Mouse (Mus musculus): Measurements from ENCODE around the gene Src. TPM values are rescaled to one million over a fixed set of nuclear protein-coding genes. Genes with fewer than 3 reads are reported as not detected.

Gene Src
- polyA plus RNA-seq, 1 experiment: 38.1 TPM

DNA sequence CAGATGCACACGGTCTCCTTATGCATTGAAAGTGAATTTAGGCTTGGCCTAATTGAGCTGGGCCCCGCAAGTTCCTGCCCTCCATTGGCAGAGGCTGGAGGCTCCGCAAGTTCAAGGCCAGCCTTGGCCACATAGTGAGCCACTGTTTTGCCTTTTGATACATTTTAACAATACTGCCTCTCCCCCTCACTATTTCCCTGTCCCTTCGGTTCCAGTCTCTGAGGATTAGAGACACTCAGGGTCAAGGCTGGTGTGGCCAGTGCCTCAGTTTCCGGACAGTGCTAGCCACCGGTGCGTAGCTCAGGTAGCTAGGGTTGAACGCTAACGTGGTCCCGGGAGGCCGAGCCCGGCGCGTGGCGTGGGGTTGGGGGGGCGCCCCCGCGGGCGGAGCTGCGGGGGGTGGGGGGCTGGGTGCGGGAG, 5.5 kb downstream of the Src start:
- peaks cover 9% of the 10 kb centered on the region for H3K4me1 ChIP-seq (ENCODE audit: control insufficient read depth, insufficient read depth, low read length)
- TF ChIP-seq CTCF (IDR thresholded peaks at IDR 0.05; ENCODE audit: borderline replicate concordance, insufficient read depth, low read length) (no peak), POLR2A (IDR thresholded peaks at IDR 0.05; ENCODE audit: low read depth, low read length) (no peak; the same call in 1 of the 2 replicates)
- peak overlapping the region; percentile 45 for H3K4me3 ChIP-seq (ENCODE audit: insufficient read depth, low read length)
- H3K27ac ChIP-seq (ENCODE audit: insufficient read depth, low read length): peak overlapping the region; percentile 70

DNA sequence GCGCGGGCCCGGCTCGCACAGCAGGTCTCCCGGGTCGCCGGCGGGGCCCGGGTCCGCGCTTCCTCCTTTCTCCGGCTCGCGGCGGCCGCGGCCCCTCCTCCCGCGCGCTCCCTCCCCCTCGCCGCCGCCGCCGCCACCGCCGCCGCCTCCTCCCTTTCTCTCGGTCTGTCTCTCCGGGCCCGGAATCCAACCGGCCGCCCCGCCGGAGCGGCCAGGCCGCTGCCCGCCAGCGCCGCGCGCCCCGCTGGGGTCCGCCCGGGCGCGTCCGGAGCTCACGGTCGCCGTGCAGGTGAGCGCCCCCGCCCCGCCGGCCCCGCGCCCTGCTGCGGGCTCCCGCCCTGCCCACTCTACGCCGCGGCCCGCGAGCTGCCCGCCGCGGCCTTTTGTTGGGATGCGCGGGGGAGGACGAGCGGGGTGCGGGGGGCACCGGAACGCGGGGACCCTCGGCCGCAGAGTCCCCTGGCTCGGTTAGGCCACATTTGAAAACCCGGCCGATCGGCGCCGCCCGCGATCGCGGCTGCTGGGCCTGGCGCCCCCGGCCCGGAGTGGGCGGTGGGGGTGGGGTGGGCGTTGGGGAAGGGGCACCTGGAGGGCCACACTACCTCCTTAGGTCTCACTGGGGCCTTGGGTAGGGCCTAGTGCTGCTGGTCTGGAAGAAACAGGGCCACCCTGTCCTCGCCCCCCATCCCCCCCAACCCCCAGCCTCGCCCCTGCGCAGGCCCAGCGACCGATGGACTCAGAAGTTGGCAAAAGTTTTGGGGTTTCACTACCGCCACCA, 6.1 kb downstream of the Src start:
- no peak for TF ChIP-seq CTCF (IDR thresholded peaks at IDR 0.05; ENCODE audit: borderline replicate concordance, insufficient read depth, low read length)
- peak; percentile 2; the same call in 1 of the 2 replicates for TF ChIP-seq POLR2A (IDR thresholded peaks at IDR 0.05; ENCODE audit: low read depth, low read length)
- Histone ChIP-seq H3K27ac (ENCODE audit: insufficient read depth, low read length) (peak overlapping the region; percentile 38; the same call in 1 of the 2 replicates), H3K4me3 (ENCODE audit: insufficient read depth, low read length) (peak overlapping the region; percentile 69), H3K4me1 (ENCODE audit: control insufficient read depth, insufficient read depth, low read length) (peaks cover 9% of the 10 kb centered on the region)

DNA sequence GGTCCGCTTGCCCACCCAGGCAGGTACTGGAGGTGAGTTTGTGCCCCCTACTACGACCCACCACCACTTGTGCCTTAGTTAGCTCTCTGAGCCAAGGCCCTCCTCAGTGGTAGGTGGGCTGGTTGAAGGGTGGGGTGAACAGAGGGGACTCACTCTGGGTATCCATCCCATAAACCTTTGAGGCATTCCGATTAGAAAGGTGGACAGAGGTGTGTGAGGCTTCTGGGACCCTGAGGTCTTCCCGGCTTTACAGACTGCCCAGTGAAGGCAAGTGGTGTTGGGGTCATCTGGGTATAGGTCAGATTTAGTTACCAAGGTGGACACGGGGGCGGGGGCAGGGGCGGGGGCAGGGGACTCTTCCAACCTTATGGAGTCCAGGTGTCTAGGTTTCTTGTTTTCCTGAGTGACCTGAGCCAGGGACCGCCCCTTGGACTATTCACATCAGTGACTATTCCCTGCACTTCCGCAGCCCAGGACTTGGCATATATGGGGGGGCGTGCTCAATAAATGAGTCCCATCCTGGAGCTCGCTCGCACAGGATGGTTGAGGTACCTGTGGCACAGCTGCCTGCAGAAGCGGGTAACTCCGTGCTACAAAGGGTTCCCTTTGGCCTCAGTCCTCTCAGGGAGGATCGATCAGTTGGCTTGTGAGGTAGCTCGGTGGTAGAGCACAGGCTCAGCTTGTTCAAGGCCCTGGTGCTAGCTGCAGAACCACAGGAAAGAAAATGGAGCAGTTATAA, 6.8 kb downstream of the Src start:
- H3K4me3 ChIP-seq (ENCODE audit: insufficient read depth, low read length): peak overlapping the region; percentile 69
- TF ChIP-seq CTCF (IDR thresholded peaks at IDR 0.05; ENCODE audit: borderline replicate concordance, insufficient read depth, low read length): no peak
- no peak for TF ChIP-seq POLR2A (IDR thresholded peaks at IDR 0.05; ENCODE audit: low read depth, low read length)
- H3K27ac ChIP-seq (ENCODE audit: insufficient read depth, low read length): peak overlapping the region; percentile 38; the same call in 1 of the 2 replicates
- H3K4me1 ChIP-seq (ENCODE audit: control insufficient read depth, insufficient read depth, low read length): peaks cover 9% of the 10 kb centered on the region

DNA sequence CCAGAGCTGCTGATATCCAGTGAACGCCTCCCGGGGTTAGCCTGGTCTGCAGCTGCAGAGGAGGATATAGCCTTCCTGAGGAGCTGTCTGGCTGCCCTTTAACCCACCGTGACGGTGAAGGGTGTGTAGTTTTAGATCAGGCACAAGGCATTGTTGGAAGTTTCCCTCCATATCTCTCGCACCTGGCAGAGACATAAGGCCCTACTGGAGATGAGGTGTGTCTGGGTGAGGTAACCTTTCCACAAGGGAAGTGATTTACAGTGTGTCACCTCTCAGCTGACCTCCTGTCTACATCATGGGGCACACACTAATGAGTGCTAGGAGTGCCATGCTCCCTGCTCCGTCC, 7.4 kb downstream of the Src start:
- H3K27ac ChIP-seq (ENCODE audit: insufficient read depth, low read length): no peak overlapping the region
- TF ChIP-seq POLR2A (IDR thresholded peaks at IDR 0.05; ENCODE audit: low read depth, low read length): no peak
- peak overlapping the region; percentile 25; the same call in 1 of the 2 replicates for H3K4me3 ChIP-seq (ENCODE audit: insufficient read depth, low read length)
- H3K4me1 ChIP-seq (ENCODE audit: control insufficient read depth, insufficient read depth, low read length): peaks cover 9% of the 10 kb centered on the region

DNA sequence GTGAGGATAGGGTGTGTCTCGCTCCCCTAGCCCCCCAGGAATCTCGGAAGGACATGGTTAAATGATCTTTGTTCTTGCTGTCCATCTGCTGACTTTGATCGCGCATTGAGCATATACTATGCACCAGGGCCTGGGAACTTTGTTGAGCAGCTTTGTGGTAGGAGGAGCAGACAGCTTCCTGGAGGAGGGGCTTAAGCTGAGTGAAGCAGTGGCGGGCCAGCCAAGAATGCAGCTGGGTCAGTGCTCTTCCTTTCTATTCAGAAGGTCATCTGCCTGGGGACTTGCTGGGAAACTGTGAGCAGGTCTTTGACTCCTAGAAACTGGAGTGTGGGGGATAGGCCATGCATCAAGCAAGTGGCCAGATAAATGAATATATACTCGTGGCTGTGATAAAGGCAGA, 7.9 kb downstream of the Src start:
- Histone ChIP-seq H3K27ac (ENCODE audit: insufficient read depth, low read length) (no peak overlapping the region), H3K4me3 (ENCODE audit: insufficient read depth, low read length) (no peak overlapping the region), H3K4me1 (ENCODE audit: control insufficient read depth, insufficient read depth, low read length) (peaks cover 9% of the 10 kb centered on the region)
- TF ChIP-seq CTCF (IDR thresholded peaks at IDR 0.05; ENCODE audit: borderline replicate concordance, insufficient read depth, low read length) (no peak), POLR2A (IDR thresholded peaks at IDR 0.05; ENCODE audit: low read depth, low read length) (no peak)

DNA sequence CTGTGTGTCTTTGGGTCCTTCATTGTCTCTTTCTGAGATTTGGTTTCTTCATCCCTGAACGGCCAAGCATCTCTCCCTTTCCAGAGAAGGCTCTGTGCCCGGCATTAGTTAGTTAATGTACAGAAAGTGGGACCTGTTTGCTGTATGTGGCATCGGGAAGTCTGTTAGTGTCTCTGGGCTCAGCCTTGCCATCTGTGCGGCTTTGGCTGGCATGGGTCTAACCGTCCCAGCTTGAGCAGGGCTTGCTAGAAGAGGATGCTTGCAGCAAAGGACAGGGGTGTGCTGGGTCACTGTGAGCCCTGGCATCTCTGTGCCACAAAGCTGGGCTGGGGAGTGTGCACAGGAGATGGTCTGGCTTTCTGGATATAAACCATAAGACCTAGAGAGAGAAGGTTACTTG, 8.9 kb downstream of the Src start:
- H3K27ac ChIP-seq (ENCODE audit: insufficient read depth, low read length): no peak overlapping the region
- peaks cover 11% of the 10 kb centered on the region for H3K4me1 ChIP-seq (ENCODE audit: control insufficient read depth, insufficient read depth, low read length)
- TF ChIP-seq CTCF (IDR thresholded peaks at IDR 0.05; ENCODE audit: borderline replicate concordance, insufficient read depth, low read length) (no peak), POLR2A (IDR thresholded peaks at IDR 0.05; ENCODE audit: low read depth, low read length) (no peak)
- H3K4me3 ChIP-seq (ENCODE audit: insufficient read depth, low read length): no peak overlapping the region

DNA sequence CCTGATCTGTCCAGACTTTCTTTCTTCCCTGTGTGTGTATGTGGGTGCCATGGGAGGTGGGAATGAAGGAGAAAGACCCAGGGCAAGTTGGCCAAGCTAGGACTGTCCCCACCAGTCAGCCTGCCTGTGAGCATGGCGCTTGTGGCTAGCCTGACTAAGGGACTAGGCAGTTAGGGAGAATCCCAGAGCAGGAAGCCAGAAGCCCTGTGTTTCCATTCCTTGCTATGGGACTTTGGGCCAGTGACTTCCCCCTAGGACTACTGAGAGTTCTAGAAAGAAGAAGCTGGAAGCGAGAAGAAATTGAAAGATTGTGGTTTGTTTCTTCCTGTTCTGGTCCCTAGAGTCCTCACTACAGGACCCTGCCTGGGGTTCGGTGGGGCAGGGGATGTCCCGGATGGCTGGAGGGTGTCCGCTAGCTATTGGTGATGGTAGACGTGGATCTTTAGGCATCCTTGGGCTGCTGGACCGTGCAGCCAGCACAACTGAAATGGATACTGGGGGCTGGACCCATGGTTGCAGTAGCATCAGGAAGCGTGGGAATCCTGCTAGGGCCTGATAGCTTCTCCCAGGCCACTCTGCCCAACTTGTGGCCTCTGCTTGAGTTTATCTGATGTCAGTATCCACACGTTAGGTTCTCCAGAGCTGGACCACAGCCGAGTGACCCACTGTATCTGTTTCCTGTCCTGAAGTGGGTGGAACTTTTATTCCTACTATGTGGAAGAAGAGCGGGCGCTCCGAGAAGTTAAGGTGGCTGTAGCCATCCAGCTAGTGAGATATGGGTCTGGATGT, 10.3 kb downstream of the Src start:
- peaks cover 7% of the 10 kb centered on the region; the same call in 1 of the 2 replicates for H3K4me1 ChIP-seq (ENCODE audit: control insufficient read depth, insufficient read depth, low read length)

DNA sequence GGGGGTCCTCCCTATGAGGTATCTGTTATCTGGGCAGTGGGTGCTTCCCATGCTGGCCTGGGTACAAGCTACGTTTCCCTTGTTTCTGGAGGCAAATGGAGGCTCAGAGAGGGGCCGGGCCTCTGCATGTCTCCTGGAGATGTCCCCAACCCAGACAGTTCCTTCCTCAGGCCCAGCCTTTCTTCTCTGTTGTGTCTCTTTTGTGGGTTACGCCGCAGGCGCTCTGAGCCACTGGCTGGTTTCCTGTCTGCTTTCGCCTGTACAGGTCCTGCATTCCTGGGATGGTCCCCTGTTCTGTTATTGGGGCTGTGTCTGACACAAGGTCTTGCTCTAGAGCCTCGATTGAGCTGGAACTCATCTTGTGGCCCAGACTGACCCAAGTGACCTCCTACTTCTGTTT, 11.5 kb downstream of the Src start:
- H3K4me3 ChIP-seq (ENCODE audit: insufficient read depth, low read length): no peak overlapping the region
- H3K27ac ChIP-seq (ENCODE audit: insufficient read depth, low read length): no peak overlapping the region
- H3K4me1 ChIP-seq (ENCODE audit: control insufficient read depth, insufficient read depth, low read length): peaks cover 7% of the 10 kb centered on the region; the same call in 1 of the 2 replicates
- TF ChIP-seq POLR2A (IDR thresholded peaks at IDR 0.05; ENCODE audit: low read depth, low read length) (no peak), CTCF (IDR thresholded peaks at IDR 0.05; ENCODE audit: borderline replicate concordance, insufficient read depth, low read length) (no peak)

More for the DNA sequence above, 10.3 kb downstream of the Src start:
- TF ChIP-seq CTCF (IDR thresholded peaks at IDR 0.05; ENCODE audit: borderline replicate concordance, insufficient read depth, low read length): no peak
- TF ChIP-seq POLR2A (IDR thresholded peaks at IDR 0.05; ENCODE audit: low read depth, low read length): no peak
- no peak overlapping the region for H3K27ac ChIP-seq (ENCODE audit: insufficient read depth, low read length)
- H3K4me3 ChIP-seq (ENCODE audit: insufficient read depth, low read length): no peak overlapping the region

DNA sequence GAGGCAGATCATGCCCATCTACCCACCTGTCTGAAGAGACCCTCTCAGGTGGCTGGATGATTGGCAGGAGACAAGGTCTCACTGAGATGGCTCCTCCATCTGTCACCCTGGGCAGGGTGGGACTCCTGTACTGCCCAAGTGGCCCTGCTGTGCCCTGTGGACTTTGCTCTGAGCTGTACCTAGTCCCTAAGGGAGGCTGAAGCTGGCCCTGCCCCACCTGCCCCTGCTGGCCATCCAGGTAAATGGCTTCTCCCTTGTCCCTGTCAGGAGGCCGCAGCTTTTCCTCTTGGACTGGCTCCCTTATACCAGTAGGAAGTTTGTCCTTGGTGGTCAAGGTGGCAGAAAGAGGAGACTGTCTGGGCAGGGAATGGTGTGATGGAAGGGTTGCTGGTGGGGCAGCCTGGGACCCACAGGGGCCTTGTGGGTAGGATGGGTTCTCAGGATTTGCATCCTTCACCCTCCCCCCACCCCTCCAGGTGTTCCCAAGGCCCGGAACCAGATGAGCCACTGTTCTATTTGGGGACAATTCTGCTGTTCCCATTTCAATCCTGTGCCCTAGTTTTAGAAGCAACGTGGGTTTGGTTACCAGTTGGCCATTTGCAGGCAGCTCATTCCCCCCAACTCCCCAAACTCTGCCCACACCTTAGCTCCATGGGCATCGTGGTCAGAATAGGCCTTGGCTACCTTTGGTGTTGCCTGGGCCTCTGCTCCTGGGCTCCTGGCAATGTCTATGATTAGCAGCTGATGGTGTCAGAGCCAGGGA, 12.6 kb downstream of the Src start:
- no peak overlapping the region for H3K27ac ChIP-seq (ENCODE audit: insufficient read depth, low read length)
- peaks cover 6% of the 10 kb centered on the region for H3K4me1 ChIP-seq (ENCODE audit: control insufficient read depth, insufficient read depth, low read length)
- H3K4me3 ChIP-seq (ENCODE audit: insufficient read depth, low read length): no peak overlapping the region
- TF ChIP-seq POLR2A (IDR thresholded peaks at IDR 0.05; ENCODE audit: low read depth, low read length) (no peak), CTCF (IDR thresholded peaks at IDR 0.05; ENCODE audit: borderline replicate concordance, insufficient read depth, low read length) (no peak)
